Mouse (Mus musculus) heart, embryonic 13.5 days (tissue): Measurements from ENCODE around the gene Ush1g. TPM values are rescaled to one million over a fixed set of nuclear protein-coding genes. Genes with fewer than 3 reads are reported as not detected.

Source experiments
- ATAC-seq: fragments of 200-750 bp; cut with Nextera tagmentation; 2 replicates; pipeline ENCODE4 v1.8.0; 2017; ENCODE audit warnings: moderate TSS enrichment; ENCODE audit not compliant: insufficient number of reproducible peaks, low FRiP score, low TSS enrichment; ENCODE audit errors: extremely low read depth
- H3K27ac ChIP-seq: fragments of 300-500 bp; sonication (generic); replicated peaks from 2 replicates; pipeline ENCODE4 v1.5.1; 2015; ENCODE audit warnings: moderate library complexity, mild to moderate bottlenecking, inconsistent platforms
- H3K27me3 ChIP-seq: fragments of 300-500 bp; sonication (generic); replicated peaks from 2 replicates; pipeline ENCODE4 v1.6.1; 2015; ENCODE audit warnings: mild to moderate bottlenecking, inconsistent platforms
- H3K36me3 ChIP-seq: fragments of 300-500 bp; sonication (generic); 2 replicates; pipeline ENCODE4 v1.6.1; 2015; ENCODE audit warnings: mild to moderate bottlenecking, inconsistent platforms
- H3K4me1 ChIP-seq: fragments of 300-500 bp; sonication (generic); 2 replicates; pipeline ENCODE4 v1.6.1; 2015; ENCODE audit warnings: inconsistent platforms
- H3K4me2 ChIP-seq: fragments of 300-500 bp; sonication (generic); 2 replicates; pipeline ENCODE4 v1.6.1; 2015; ENCODE audit warnings: inconsistent platforms, mild to moderate bottlenecking, moderate library complexity
- H3K4me3 ChIP-seq: fragments of 300-500 bp; sonication (generic); 2 replicates; pipeline ENCODE4 v1.5.1; 2015; ENCODE audit warnings: moderate library complexity, mild to moderate bottlenecking, inconsistent platforms
- H3K9ac ChIP-seq: fragments of 300-500 bp; sonication (generic); 2 replicates; pipeline ENCODE4 v1.6.1; 2015; ENCODE audit warnings: inconsistent platforms, mild to moderate bottlenecking, moderate library complexity
- H3K9me3 ChIP-seq: fragments of 300-500 bp; sonication (generic); 2 replicates; pipeline ENCODE4 v1.6.1; 2016; ENCODE audit warnings: inconsistent platforms
- WGBS: fragments of 180-500 bp; shearing (Covaris S2); methylation state at CpG from one replicate; pipeline ENCODE4 v1.1.7; 2015; ENCODE audit warnings: mixed read lengths; 5-methylcytosine and 5-hydroxymethylcytosine counted together
- polyA plus RNA-seq: library from polyadenylated mRNA; unstranded; fragments of >200 nt; fragmentation: Nextera tagmentation; extraction: Ambion mirVana; gene quantifications from 2 replicates; pipeline ENCODE4 v1.2.1, GENCODE M21; 2015

The Ush1g gene
- polyA plus RNA-seq, 1 experiment from 2014 or later: 0.13 TPM

DNA sequence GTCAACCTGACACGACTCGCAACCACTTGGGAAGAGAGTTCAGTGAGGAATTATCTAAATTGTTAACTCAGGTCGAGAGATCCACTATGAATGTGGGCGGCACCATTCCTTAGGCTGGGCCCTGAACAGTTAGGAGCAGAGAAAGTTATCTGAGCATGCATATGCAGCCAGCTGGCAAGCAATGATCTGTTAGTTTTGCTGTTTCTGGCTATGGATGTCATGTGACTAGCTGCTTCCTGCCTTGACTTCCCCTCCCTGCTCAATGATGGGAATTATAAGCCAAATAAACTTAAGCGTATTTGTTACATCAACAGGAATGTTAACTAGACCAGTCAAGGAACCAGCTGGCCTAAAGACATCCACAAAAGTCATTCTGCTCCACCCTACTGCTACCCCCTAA, 31.5 kb upstream of the Ush1g start:
- 83% methylated on average over 5 of the region's 5 CpGs for WGBS
- H3K4me1 ChIP-seq: no peaks in the 10 kb centered on the region
- no peak overlapping the region for H3K4me2 ChIP-seq
- no peak overlapping the region for H3K4me3 ChIP-seq
- H3K27ac ChIP-seq: no peak overlapping the region
- no peaks in the 10 kb centered on the region for H3K9me3 ChIP-seq
- H3K9ac ChIP-seq: no peak overlapping the region
- no peak for ATAC-seq
- H3K36me3 ChIP-seq: no peaks in the 10 kb centered on the region
- peaks cover 79% of the 10 kb centered on the region for H3K27me3 ChIP-seq

GRCm38 (mm10) chr11:115349976-115350375, 28.1 kb upstream of the Ush1g start:
- ATAC-seq: no peak
- H3K9ac ChIP-seq: no peak overlapping the region
- no peak overlapping the region for H3K4me3 ChIP-seq
- H3K4me2 ChIP-seq: no peak overlapping the region
- no peaks in the 10 kb centered on the region for H3K9me3 ChIP-seq
- no peaks in the 10 kb centered on the region for H3K36me3 ChIP-seq
- no peak overlapping the region for H3K27ac ChIP-seq
- no peaks in the 10 kb centered on the region; the same call in 1 of the 2 replicates for H3K4me1 ChIP-seq
- H3K27me3 ChIP-seq: peaks cover 87% of the 10 kb centered on the region
- 35% methylated on average over 4 of the region's 4 CpGs for WGBS

GRCm38 (mm10) chr11:115348681-115349248, 26.9 kb upstream of the Ush1g start:
- Histone ChIP-seq H3K27ac (no peak overlapping the region), H3K9me3 (no peaks in the 10 kb centered on the region), H3K27me3 (peaks cover 92% of the 10 kb centered on the region), H3K4me1 (no peaks in the 10 kb centered on the region; the same call in 1 of the 2 replicates), H3K9ac (no peak overlapping the region), H3K36me3 (no peaks in the 10 kb centered on the region), H3K4me3 (no peak overlapping the region), H3K4me2 (no peak overlapping the region)
- WGBS: 40% methylated on average over 17 of the region's 17 CpGs
- ATAC-seq: no peak

DNA sequence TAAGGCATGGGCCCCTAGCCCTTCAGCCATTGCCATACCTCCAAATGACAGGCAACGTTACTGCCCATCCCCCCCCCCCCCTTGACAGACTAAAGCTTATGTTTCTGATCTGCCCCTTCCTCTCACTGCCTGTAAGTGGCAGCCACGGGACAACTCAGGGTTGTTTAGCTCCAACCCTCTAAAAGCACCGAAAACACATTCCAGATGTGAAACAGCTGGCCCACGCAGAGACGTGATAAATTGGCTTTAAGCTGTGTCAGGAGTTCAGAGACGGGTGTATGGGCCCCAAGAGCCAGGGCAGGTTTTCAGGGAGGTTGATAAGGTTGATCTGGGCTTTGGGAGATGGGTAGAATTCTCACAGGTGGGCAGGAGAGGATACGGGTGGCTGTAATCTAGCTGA, 23.7 kb upstream of the Ush1g start:
- Histone ChIP-seq H3K4me2 (no peak overlapping the region), H3K27ac (no peak overlapping the region), H3K27me3 (peaks cover 95% of the 10 kb centered on the region), H3K36me3 (no peaks in the 10 kb centered on the region), H3K4me1 (no peaks in the 10 kb centered on the region; the same call in 1 of the 2 replicates), H3K9me3 (no peaks in the 10 kb centered on the region), H3K4me3 (no peak overlapping the region), H3K9ac (no peak overlapping the region)
- 20% methylated on average over 7 of the region's 7 CpGs for WGBS
- no peak for ATAC-seq

- no peaks in the 10 kb centered on the region; the same call in 1 of the 2 replicates for H3K4me1 ChIP-seq
- no peaks in the 10 kb centered on the region for H3K36me3 ChIP-seq
- no peak overlapping the region for H3K27ac ChIP-seq
- no peak for ATAC-seq
- no peak overlapping the region for H3K4me3 ChIP-seq
- H3K27me3 ChIP-seq: peaks cover 95% of the 10 kb centered on the region
- H3K9me3 ChIP-seq: no peaks in the 10 kb centered on the region
- H3K4me2 ChIP-seq: no peak overlapping the region
- WGBS: 4% methylated on average over 12 of the region's 12 CpGs
- H3K9ac ChIP-seq: no peak overlapping the region
Measured at GRCm38 (mm10) chr11:115344967-115345366, 23.1 kb upstream of the Ush1g start.

GRCm38 (mm10) chr11:115341866-115342265, 20.0 kb upstream of the Ush1g start:
- Histone ChIP-seq H3K36me3 (no peaks in the 10 kb centered on the region), H3K4me3 (no peak overlapping the region), H3K4me1 (no peaks in the 10 kb centered on the region; the same call in 1 of the 2 replicates), H3K27me3 (peaks cover 96% of the 10 kb centered on the region), H3K4me2 (no peak overlapping the region), H3K9ac (no peak overlapping the region), H3K9me3 (no peaks in the 10 kb centered on the region), H3K27ac (no peak overlapping the region)
- ATAC-seq: no peak
- 64% methylated on average over 6 of the region's 6 CpGs for WGBS

GRCm38 (mm10) chr11:115341246-115341645, 19.4 kb upstream of the Ush1g start:
- no peaks in the 10 kb centered on the region for H3K36me3 ChIP-seq
- WGBS: 58% methylated on average over 2 of the region's 2 CpGs
- ATAC-seq: no peak
- no peak overlapping the region for H3K4me2 ChIP-seq
- no peaks in the 10 kb centered on the region; the same call in 1 of the 2 replicates for H3K4me1 ChIP-seq
- no peak overlapping the region for H3K4me3 ChIP-seq
- no peak overlapping the region for H3K9ac ChIP-seq
- no peaks in the 10 kb centered on the region for H3K9me3 ChIP-seq
- peaks cover 96% of the 10 kb centered on the region for H3K27me3 ChIP-seq
- no peak overlapping the region for H3K27ac ChIP-seq

- H3K9ac ChIP-seq: no peak overlapping the region
- no peaks in the 10 kb centered on the region for H3K9me3 ChIP-seq
- WGBS: 83% methylated on average over 1 of the region's 1 CpGs
- ATAC-seq: no peak
- H3K36me3 ChIP-seq: no peaks in the 10 kb centered on the region
- H3K4me1 ChIP-seq: no peaks in the 10 kb centered on the region; the same call in 1 of the 2 replicates
- no peak overlapping the region for H3K4me2 ChIP-seq
- no peak overlapping the region for H3K4me3 ChIP-seq
- H3K27me3 ChIP-seq: peaks cover 98% of the 10 kb centered on the region
- no peak overlapping the region for H3K27ac ChIP-seq
Measured at GRCm38 (mm10) chr11:115337826-115338225, 16.0 kb upstream of the Ush1g start.

DNA sequence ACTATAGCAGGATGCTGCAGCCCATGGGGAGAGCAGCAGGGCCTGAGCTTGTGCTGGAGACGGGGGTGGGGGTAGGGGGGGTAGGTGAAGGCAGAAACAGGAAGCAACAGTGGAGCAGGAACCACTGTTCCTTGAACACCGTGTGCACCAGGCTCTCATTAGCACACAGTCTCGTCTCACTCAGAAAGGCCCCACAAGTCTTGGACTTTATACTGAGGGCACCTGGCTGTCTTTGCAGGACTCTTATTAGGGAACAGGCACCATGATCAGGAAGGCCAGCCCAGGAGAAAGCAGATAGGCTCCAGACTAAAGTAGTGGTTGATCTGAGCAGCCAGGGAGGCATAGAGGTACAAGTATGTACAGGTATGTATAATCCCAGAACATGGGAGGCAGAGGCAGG, 15.5 kb upstream of the Ush1g start:
- no peak overlapping the region for H3K27ac ChIP-seq
- no peaks in the 10 kb centered on the region; the same call in 1 of the 2 replicates for H3K4me1 ChIP-seq
- H3K27me3 ChIP-seq: peaks cover 98% of the 10 kb centered on the region
- no peak for ATAC-seq
- H3K4me3 ChIP-seq: no peak overlapping the region
- H3K4me2 ChIP-seq: no peak overlapping the region
- H3K9ac ChIP-seq: no peak overlapping the region
- no peaks in the 10 kb centered on the region for H3K36me3 ChIP-seq
- H3K9me3 ChIP-seq: no peaks in the 10 kb centered on the region
- WGBS: 49% methylated on average over 3 of the region's 3 CpGs

DNA sequence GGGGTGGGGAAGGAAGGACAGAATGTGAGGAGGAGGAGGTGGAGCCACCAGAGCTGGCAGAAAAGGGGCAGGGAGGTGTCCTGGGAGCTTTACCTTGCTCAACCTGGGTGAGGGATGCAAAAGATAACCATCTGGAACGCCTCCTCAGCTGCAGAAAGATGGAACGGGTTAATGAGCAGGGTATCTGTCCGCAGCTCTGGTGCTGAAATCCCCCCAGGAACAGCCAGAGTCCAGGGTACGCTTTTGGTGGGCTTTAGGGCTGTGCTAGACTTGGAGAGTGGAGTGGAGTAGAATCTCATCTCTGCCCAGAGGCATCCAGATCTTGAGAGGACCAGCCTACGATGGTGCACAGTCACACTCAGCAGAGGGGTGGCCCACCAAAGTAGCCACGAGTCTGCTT, 14.3 kb upstream of the Ush1g start:
- H3K27ac ChIP-seq: no peak overlapping the region
- H3K4me3 ChIP-seq: no peak overlapping the region
- no peak overlapping the region for H3K4me2 ChIP-seq
- H3K9ac ChIP-seq: no peak overlapping the region
- no peaks in the 10 kb centered on the region; the same call in 1 of the 2 replicates for H3K4me1 ChIP-seq
- no peaks in the 10 kb centered on the region for H3K9me3 ChIP-seq
- no peak for ATAC-seq
- H3K27me3 ChIP-seq: peaks cover 98% of the 10 kb centered on the region
- H3K36me3 ChIP-seq: no peaks in the 10 kb centered on the region
- 17% methylated on average over 6 of the region's 6 CpGs for WGBS

GRCm38 (mm10) chr11:115335223-115335622, 13.4 kb upstream of the Ush1g start:
- ATAC-seq: no peak

GRCm38 (mm10) chr11:115334531-115334930, 12.7 kb upstream of the Ush1g start, which contains the start of gene Otop3:
Otop3 (plus strand) TSS chr11:115334731.
- H3K4me2 ChIP-seq: peak within 1 kb of the TSS; percentile 36

More at GRCm38 (mm10) chr11:115335223-115335622, 13.4 kb upstream of the Ush1g start:
- H3K9ac ChIP-seq: no peak overlapping the region
- H3K27ac ChIP-seq: no peak overlapping the region
- 48% methylated on average over 12 of the region's 12 CpGs for WGBS
- H3K4me2 ChIP-seq: no peak overlapping the region
- no peaks in the 10 kb centered on the region for H3K36me3 ChIP-seq
- no peaks in the 10 kb centered on the region; the same call in 1 of the 2 replicates for H3K4me1 ChIP-seq
- no peaks in the 10 kb centered on the region for H3K9me3 ChIP-seq
- H3K27me3 ChIP-seq: peaks cover 100% of the 10 kb centered on the region
- no peak overlapping the region for H3K4me3 ChIP-seq

More at GRCm38 (mm10) chr11:115334531-115334930, 12.7 kb upstream of the Ush1g start, which contains the start of gene Otop3:
- H3K27ac ChIP-seq: no peak within 1 kb of the TSS
- H3K4me1 ChIP-seq: no peaks in the 10 kb centered on the region; the same call in 1 of the 2 replicates
- H3K27me3 ChIP-seq: peaks cover 100% of the 10 kb centered on the region
- no peaks in the 10 kb centered on the region for H3K9me3 ChIP-seq
- 4% methylated on average over 29 of the region's 29 CpGs for WGBS
- H3K4me3 ChIP-seq: 0 out of 2 replicates have a peak within 1 kb of the TSS, but pooled peaks have one; percentile 3
- H3K9ac ChIP-seq: no peak within 1 kb of the TSS
- H3K36me3 ChIP-seq: no peaks in the 10 kb centered on the region
- ATAC-seq: no peak
